Mouse (Mus musculus): ENCODE measurements around the gene Trim28.

Trim28 gene

DNA sequence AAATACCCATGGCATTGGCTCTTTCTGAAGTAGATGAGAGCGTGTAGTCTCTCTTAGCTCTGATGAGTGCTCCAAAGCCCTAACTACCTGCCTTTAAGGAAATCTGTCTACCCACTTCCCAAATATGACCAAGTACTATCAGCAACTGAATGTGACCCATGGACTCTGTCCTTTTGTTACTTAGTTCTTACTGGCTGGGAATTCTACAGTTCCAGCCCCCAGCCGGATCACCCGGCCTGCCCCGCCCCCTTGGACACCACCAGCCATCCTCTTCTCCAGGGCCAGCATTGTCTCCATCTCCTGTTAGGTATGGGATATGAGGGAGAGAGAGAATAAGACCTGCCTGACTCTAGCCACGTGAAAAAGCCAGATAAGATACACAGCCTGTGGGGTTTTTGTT is 861 bp upstream of the Trim28 start, which contains the start of gene Slc27a5:
Gene Slc27a5 (minus strand): TSS at position 140 of the 400 bp plus-strand sequence.
- DNase-seq (ENCODE audit: low read depth, low spot score), result no peak

DNA sequence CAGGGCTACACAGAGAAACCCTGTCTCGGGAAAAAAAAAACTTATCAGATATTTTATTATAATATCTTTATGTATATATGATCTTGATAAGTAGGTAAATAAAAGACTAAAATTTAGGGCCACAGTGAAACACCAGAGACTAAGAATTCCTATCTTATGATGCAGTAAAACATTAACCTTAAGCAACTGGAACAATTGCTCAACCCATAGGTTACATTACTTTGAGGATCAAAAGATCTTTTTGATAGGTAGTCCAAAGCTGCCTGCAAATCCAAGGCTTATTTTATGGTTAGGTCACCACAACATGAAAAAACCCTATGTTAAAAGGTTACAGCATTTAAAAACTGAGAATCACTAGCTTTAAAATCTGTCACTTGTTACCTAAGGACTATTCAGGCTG is 2.7 kb downstream of the Trim28 start:
- DNase-seq (ENCODE audit: low read depth, low spot score), result no peak

DNA sequence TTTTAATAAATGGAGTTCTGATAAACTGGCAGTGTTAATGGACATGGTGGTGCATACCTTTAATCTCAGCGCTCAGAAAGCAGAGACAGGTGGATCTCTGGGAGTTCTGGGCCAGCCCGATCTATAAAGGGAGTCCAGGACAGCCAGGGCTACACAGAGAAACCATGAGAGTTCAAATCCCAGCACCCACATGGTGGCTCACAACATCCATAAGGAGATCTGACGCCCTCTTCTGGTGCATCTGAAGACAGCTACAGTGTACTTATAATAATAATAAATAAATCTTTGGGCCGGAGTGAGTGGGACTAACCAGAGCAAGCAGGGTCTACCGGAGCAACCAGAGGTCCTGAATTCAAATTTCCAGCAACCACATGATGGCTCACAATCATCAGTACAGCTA is 4.5 kb downstream of the Trim28 start:
- no peak for DNase-seq (ENCODE audit: low read depth, low spot score)

DNA sequence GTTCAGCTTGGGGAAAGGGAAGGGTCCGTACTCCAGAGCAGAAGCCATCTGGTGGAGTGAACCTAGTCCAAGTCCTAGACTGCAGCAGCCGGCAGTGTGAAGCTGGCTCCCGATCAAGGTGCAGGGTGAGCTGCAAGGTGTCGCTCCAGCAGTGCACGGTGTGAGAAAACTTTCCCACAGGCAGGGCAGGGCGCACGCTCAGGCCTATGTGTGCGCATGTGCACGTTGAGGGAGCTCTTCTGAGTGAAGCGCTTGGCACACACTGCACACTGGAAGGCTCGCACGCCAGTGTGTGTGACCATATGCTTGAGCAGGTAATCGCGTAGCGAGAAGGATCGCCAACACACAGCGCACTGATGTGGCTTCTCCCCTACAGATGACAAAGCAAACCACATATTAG is 7.1 kb downstream of the Trim28 start:
- no peak for DNase-seq (ENCODE audit: low read depth, low spot score)

DNA sequence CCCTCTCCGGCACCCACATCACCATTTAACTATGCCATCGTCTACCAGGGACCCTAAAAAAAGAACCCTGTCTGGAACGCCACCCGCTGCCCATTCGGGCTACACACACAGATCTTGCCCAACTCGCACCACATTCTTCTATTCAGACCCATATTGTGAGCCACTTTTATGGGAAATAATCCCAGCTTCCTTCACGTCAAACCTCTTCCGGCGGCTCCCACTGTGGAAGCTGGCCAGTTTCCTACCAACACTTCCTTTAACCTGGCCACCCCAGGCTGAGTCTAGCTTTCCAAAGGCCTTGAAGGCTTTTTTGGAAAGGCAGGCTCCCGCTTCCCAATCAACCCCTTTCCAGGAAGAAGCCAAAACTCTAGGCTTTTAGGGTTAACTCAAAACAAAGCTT is 7.6 kb downstream of the Trim28 start:
- no peak for DNase-seq (ENCODE audit: low read depth, low spot score)

DNA sequence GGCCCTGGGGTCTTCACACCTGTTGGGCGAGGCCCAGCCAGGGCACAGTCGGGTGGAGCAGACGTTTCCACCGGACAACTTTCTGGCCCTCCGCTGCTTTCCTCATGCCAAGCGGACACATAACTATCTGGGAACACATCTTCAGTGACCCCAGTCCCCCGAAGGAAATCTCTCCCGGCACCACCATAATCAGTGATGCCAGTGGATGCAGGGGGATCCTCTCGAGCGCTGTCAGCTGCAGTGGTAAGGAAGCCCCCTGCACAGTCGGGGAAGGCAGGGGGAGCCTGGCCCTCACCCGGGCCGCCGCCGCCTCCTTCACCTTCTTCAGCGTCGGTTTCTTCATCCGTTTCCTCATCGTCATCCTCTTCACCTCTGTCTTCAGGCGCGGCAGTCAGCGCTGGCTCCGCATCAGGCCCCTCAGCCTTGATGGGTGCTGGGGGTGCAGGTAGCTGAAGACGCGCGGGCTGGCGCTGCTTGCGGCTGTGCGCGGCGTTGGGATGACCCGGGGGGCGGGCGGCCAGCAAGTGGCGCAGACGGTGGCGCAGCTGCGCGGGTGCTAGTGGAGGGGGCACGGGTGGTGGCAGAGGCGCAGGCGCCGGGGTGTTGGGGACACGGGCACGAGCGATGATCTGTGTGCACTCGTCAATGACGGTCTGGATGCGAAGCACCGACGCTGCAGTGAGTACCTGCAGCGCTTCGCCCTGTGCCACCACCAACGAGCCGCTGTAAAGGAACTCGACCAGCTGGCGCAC is 8.6 kb downstream of the Trim28 start:
- no peak for DNase-seq (ENCODE audit: low read depth, low spot score)

DNA sequence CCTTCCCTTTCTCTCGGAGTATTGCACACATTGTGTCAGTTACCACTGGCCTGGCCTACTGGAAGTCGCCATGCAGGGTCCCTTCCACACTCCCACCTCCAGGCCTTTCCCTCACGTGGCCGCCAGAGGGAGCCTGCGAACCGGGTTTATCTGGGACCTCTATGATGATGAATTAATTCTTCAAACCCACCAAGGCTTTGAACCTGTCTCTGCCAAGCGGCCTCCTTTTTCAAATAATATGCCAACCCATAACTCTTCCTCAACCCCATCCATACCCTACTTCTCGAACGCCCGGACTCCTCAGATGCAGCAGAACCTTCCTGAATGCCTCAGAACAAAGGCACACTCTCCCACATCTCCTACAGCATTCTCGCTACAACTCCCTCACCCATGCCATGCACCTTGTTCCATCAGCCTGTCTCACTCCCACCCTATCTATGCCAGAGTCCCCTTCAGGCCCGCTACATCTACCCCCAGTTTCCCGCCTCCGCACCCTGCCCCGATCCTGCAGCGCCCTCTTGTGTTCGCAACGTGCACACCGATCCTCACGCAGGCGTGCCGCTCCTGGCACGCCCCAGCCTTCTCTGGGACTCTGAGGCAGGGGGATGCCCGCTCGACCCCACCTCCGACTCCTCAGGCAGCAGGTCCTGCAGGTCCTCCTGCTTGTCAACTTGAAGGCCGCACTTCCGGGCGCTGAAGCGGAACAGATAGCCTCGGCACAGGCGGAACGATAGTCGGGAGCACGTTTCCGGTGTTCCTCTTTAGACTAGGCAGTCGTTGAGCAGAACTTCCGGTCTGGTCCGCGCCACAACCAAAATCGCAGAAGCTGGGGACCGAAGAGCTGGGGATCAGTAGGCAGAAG is 10.5 kb downstream of the Trim28 start:
- peak; percentile 98 for DNase-seq (ENCODE audit: low read depth, low spot score)

DNA sequence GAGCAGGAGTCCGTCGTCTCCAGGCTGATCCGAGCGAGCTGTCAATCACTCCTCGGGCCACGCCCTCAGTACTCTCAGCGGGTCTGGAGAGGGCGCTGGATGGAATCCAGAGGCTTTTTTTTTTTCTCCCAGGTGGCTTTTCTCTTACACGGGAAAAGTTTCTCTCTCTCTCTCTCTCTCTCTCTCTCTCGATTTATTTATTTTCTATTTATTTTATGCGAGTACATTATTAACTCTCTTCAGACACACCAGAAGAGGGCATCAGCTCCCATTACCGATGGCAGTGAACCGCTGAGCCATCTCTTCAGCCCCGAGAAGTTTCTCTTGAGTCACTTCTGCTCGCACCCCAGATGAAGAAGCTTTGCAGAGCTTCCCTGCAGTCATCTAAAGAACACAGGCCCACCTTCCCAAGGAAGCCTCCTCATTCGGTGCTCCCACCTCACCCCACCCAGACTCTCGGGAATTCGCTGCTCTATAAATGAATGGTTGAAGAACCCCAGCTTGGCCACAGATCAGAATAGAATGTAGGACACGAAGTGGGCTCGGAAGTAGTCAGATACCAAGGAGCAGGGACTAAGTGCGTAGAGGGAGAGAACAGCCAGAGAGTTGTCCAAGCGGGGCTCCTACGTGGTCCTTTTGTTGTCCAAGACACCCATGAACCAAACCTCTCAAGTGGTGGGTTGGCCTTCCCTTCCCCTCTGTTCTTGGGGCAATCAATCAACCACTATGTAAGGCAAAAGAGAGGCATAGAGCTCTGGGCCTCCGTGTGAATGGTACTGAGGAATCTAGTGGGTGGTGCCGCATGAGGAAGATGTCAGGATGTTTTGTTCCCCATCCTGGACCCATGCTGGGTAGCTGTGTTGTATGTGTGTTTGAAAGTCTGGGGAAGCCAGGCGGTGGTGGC is 11.3 kb downstream of the Trim28 start, which contains the start of gene Zbtb45:
Gene Zbtb45 (minus strand): TSS at position 30 of the 904 bp plus-strand sequence.
- no peak for DNase-seq (ENCODE audit: low read depth, low spot score)

DNA sequence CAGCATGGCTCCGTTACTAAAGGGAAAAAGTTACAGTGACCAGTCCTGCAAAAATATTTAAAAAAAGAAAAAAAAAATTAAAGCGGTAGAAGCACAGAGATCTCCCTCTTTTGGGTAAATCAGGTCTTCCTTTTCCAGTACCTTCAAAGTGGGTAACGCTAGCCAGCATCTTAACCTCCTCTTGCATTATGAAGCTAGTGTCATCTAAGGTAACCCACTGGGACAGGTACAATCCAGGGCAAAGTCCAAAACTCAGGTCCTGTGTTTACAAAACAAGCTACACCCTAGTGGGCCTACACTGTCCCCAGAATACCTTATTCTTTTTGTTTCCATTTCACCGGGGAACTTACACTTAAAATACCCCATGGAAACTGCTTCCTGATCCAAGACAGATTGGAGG is 14.8 kb downstream of the Trim28 start:
- no peak for DNase-seq (ENCODE audit: low read depth, low spot score)

DNA sequence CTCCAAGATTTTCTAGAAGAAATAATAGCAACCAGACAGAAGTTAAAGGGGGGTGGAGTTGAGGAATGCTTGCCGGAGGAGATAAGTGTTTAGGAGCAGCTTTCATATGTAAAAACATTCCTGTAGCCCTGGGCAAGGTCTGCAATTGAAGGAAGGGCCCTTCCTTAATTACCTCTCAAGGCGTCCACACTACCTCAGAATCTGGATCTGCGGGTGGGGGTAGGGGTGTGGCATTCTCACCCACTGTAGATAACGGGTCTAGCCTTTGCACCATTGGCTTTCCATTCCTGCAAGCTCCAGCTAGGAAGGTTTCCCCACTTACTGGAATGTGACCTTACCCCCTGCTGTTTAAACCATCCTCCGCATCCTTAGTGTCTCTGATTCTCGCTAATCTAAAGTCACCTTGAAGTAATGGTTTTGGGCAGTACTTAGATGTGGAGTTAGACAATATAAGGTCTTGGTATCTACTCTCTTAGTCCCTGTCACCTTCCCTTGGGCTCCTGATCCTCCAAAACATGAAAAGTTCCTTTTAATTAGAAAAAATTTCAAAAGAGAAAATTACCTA is 15.4 kb downstream of the Trim28 start:
- DNase-seq (ENCODE audit: low read depth, low spot score), result no peak

DNA sequence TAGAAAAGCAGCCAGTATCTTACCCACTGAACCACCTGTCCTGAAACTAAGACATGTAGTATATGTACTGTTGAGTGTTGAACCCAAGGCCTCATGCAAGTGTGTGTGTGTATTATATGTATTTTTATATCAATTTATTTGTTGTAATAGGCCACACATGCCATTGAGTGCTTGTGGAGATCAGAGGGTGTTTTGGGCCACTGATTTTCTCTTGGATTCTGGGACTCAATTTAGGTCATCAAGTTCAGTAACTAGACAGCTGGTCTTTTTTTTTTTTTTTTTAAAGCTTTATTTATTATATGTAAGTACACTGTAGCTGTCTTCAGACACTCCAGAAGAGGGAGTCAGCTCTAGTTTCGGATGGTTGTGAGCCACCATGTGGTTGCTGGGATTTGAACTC is 16.3 kb downstream of the Trim28 start:
- DNase-seq (ENCODE audit: low read depth, low spot score), result no peak

DNA sequence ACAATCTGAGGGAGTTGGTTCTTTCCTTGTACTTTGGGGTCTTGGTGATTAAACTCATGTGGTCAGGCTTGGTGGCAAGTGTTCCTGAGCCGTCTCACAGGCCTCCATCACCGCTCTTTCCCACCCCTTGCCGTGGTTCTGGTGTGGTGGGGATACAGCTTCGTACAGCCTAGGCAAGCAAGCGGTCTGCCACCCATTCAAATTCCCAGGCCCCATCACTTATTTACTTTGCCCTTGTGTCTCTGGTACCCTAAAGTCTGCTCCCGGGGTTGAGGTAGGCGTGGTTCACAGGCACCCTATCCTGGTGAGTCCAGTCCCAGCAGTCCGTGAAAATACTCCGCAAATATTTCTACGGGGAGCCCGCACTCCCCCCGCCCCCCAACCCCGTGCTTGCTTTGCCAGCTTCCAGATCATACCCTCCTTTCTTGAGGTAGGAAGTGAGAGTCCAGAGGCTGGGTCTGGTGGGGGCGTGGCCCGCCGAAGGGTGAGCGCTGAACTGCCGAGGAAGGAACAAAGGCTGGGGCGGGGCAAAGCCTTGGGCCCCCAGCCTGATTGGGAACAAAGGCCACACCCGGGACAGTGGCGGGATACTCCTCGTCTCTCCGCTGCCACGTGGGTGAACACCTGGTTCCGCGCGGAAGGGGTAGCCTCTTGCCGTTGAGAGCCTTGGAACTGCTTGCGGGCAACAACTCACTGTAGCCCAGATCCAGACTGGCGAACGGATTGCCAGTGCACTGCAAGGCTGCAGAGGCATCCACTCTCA is 24.0 kb downstream of the Trim28 start:
- DNase-seq (ENCODE audit: low read depth, low spot score), result peak; percentile 94

DNA sequence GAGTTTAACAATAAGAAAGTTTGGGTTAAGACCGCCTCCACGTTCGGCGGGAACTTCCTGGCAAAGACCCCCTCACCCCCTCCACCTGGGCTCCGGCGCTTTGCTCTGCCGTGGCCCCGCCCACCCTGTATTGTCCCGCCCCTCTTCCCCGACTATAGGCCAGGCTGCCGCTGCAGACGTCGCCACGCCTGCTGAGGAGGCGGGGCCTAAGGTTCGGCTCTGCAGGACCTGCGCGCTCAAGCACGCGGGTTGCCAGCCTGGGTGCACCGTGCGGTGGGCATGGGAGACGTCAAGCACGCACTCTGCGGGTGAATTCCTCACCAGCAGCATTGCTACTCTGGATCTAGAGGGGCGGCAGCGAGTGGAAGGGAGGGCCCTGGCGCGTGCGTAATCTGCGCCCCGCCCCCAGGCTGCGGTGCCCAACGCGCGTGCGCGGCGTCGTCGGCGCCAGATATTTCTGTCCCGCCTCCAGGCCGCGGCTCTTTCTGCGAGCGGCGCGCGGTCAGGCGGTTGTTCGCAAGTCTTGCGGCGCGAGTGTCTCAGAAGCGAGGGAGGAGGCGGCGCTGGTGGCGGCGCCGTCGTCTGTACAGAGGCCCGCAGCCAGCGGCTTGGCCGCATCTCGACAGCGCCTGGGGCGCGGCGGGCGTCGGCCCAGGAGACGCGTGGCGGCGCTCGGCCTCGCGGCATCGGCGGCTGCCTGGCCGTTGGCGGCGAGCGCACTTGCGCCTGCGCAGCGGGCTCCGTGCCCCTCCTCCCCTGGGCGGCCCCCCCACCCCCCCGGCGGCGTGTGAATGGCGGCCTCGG is 25.2 kb downstream of the Trim28 start:
- peak; percentile 95 for DNase-seq (ENCODE audit: low read depth, low spot score)

DNA sequence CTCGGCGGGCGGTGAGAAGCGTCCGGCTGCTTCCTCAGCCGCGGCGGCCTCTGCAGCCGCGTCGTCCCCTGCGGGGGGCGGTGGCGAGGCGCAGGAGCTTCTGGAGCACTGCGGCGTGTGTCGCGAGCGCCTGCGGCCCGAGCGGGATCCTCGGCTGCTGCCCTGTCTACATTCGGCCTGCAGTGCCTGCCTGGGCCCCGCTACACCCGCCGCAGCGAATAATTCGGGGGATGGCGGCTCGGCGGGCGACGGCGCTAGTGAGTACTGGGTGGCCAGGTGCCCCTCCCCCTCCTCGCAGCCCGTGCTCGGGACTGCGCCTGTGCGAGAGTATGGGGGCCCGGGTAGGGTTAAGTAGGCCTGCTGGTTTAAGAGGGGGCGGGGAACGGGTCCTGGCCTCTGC is 25.9 kb downstream of the Trim28 start:
- DNase-seq (ENCODE audit: low read depth, low spot score), result peak; percentile 72

DNA sequence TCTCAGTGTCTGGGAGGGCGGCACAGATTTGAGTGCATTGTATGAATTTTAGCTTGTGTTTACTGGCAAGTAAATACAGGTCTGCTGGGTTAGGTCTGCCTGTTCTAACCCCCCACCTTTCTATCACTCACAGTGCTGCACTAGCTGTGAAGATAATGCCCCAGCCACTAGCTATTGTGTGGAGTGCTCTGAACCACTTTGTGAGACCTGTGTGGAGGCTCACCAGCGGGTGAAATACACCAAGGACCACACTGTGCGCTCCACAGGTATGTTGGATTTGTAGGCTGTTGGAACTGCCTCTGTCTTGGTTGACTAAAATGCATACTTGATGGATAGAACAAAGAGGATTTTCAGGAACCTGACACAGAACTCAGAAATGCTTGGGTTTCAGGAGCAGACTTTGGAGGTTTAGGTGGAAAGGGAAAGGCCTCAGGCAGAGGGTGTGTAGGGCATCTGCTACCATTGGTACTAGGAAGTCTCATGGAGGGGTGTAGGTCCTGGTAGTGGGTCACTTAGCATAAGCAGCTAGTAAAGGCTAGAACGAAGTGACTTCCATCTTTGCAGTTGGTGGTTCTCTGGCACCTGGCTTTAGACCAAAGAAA is 26.7 kb downstream of the Trim28 start:
- no peak for DNase-seq (ENCODE audit: low read depth, low spot score)

DNA sequence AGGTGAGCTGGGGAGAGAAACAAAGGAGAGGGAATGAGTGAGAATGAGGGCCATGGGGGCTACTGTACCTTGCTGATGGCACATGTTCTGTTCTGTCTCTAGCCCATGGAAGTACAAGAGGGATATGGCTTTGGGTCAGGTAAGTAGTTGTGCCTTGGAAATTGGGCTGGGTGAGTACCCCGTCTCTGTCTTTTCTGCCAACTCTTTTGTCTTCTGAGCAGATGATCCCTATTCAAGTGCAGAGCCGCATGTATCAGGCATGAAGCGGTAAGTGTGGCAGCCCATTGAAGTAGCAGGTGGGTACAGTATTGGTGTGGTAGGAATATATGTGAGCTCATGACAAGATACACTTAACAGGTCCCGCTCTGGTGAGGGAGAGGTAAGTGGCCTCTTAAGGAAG is 30.1 kb downstream of the Trim28 start:
- DNase-seq (ENCODE audit: low read depth, low spot score), result no peak

DNA sequence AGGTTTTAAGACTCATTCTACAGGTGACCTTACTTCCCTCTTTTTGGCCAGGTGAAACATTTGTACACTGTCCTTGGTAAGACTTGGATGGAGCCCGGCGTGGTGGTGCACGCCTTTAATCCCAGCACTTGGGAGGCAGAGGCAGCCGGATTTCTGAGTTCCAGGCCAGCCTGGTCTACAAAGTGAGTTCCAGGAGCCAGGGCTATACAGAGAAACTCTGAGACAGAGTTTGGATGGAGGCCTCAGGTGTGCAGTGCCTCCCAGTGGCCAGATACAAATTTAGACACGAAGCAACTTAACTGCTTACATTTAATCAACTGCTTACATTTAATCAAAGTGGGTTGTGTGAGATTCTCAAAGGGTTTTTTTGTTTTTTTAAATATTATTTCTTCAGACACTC is 32.2 kb downstream of the Trim28 start:
- DNase-seq (ENCODE audit: low read depth, low spot score), result no peak

DNA sequence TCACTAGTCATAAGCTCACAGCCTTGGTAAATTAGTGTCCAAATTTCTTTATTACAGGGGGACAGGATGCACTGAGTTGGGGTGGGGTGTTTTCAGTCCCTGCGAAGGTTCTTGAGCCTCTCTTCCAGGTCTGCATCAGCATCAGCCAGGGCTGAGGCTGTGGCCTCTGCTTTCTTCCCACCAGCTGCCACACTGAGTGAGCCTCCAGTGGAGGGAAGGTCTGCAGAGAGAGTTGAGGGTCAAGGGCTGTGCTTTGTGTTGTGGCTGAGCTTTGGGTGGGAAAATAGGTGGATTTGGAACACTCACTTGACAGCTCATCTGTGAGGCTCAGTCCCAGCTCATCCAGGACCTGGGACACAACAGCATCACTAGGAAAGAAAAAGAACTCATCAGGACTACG is 33.1 kb downstream of the Trim28 start:
- no peak for DNase-seq (ENCODE audit: low read depth, low spot score)

DNA sequence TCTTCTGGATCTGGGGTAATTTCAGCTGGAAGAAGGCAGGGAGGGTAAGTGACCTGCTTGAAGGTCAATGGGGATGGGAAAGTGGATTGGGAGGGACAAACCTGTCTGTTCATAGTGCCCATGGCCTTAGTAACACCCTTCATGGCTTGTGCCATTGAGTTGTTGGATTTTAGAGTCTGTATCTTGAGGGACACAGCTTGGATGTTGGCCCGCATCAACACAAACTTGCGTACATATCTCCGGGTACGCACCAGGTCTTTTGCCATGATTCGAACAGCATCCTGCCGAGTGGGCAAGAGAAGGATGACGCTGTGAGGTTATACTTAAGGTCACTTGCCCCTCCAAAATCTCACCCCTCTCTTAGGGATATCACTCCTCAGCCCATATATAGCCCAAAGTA is 33.6 kb downstream of the Trim28 start:
- no peak for DNase-seq (ENCODE audit: low read depth, low spot score)
